Mouse (Mus musculus): ENCODE data around the gene Matn1.

The Matn1 gene

GRCm38 (mm10) chr4:130916639-130917038 lies 27.5 kb upstream of the Matn1 start:
- DNase-seq (ENCODE audit: extremely low read depth, insufficient read length, low spot score): no peak

GRCm38 (mm10) chr4:130917564-130917963 lies 26.6 kb upstream of the Matn1 start:
- no peak for DNase-seq (ENCODE audit: extremely low read depth, insufficient read length, low spot score)

GRCm38 (mm10) chr4:130918805-130919749 lies 25.1 kb upstream of the Matn1 start:
- no peak for DNase-seq (ENCODE audit: extremely low read depth, insufficient read length, low spot score)

GRCm38 (mm10) chr4:130919750-130920356 lies 24.3 kb upstream of the Matn1 start:
- DNase-seq (ENCODE audit: extremely low read depth, insufficient read length, low spot score): no peak

GRCm38 (mm10) chr4:130920951-130921693 lies 23.1 kb upstream of the Matn1 start:
- DNase-seq (ENCODE audit: extremely low read depth, insufficient read length, low spot score): no peak

GRCm38 (mm10) chr4:130921986-130922385 lies 22.2 kb upstream of the Matn1 start:
- DNase-seq (ENCODE audit: extremely low read depth, insufficient read length, low spot score): no peak

- no peak for DNase-seq (ENCODE audit: extremely low read depth, insufficient read length, low spot score)
Measured at GRCm38 (mm10) chr4:130926274-130926673, 17.9 kb upstream of the Matn1 start.

- DNase-seq (ENCODE audit: extremely low read depth, insufficient read length, low spot score): no peak
Measured at GRCm38 (mm10) chr4:130927821-130928220, 16.4 kb upstream of the Matn1 start.

GRCm38 (mm10) chr4:130942644-130943043 lies 1.5 kb upstream of the Matn1 start:
- DNase-seq (ENCODE audit: extremely low read depth, insufficient read length, low spot score): no peak

GRCm38 (mm10) chr4:130944779-130945178 lies 594 bp downstream of the Matn1 start:
- no peak for DNase-seq (ENCODE audit: extremely low read depth, insufficient read length, low spot score)

- no peak for DNase-seq (ENCODE audit: extremely low read depth, insufficient read length, low spot score)
Measured at GRCm38 (mm10) chr4:130947094-130947647, 3.0 kb downstream of the Matn1 start.

- no peak for DNase-seq (ENCODE audit: extremely low read depth, insufficient read length, low spot score)
Measured at GRCm38 (mm10) chr4:130949821-130950384, 5.7 kb downstream of the Matn1 start.

GRCm38 (mm10) chr4:130952531-130952930 lies 8.3 kb downstream of the Matn1 start:
- no peak for DNase-seq (ENCODE audit: extremely low read depth, insufficient read length, low spot score)

- no peak for DNase-seq (ENCODE audit: extremely low read depth, insufficient read length, low spot score)
Measured at GRCm38 (mm10) chr4:130957156-130957555, 13.0 kb downstream of the Matn1 start.

- DNase-seq (ENCODE audit: extremely low read depth, insufficient read length, low spot score): no peak
Measured at GRCm38 (mm10) chr4:130958812-130959211, 14.6 kb downstream of the Matn1 start.

- no peak for DNase-seq (ENCODE audit: extremely low read depth, insufficient read length, low spot score)
Measured at GRCm38 (mm10) chr4:130959678-130960077, 15.5 kb downstream of the Matn1 start.

GRCm38 (mm10) chr4:130960118-130960734 lies 16.0 kb downstream of the Matn1 start:
- DNase-seq (ENCODE audit: extremely low read depth, insufficient read length, low spot score): no peak

- no peak for DNase-seq (ENCODE audit: extremely low read depth, insufficient read length, low spot score)
Measured at GRCm38 (mm10) chr4:130971278-130971677, 27.1 kb downstream of the Matn1 start.

GRCm38 (mm10) chr4:130972421-130972829 lies 28.2 kb downstream of the Matn1 start:
- no peak for DNase-seq (ENCODE audit: extremely low read depth, insufficient read length, low spot score)
